Mouse (Mus musculus): ENCODE measurements around the gene Glb1. TPM values are rescaled to one million over a fixed set of nuclear protein-coding genes. Genes with fewer than 3 reads are reported as not detected.

Gene Glb1
- polyA plus RNA-seq, 1 experiment from 2014 or later = 23.4 TPM

DNA sequence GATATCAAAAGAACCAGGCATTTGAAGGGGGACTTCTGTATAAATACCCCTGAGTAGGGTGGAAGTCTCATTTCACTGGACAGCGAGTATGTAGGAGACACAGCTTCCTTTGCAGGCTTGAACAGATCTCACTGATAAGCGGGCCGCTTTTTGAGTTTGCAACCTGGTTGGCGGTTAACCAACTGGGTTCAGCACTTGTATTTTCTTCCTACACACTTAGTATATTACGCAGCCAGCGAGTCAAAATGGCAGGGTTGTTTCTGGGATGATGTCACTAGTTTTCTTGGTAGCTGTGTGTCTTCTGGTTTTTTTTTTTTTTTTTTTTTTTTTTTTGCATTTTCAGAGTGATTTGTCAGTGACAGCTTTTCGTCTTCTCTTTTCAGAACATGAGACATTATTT lies 20.9 kb downstream of the Glb1 start:
- H3K4me2 ChIP-seq (ENCODE audit: low read length) = no peak overlapping the region
- no peaks in the 10 kb centered on the region for H3K27me3 ChIP-seq (replicated peaks; ENCODE audit: control insufficient read depth, insufficient read depth, low read length)
- no peaks in the 10 kb centered on the region for H3K4me1 ChIP-seq (replicated peaks; ENCODE audit: control insufficient read depth, insufficient read depth, low read length)
- no peak for ATAC-seq
- no peak overlapping the region for H3K4me3 ChIP-seq (replicated peaks; ENCODE audit: low read length)
- H3K27ac ChIP-seq (ENCODE audit: low read length) = no peak overlapping the region
- H3K9me3 ChIP-seq (ENCODE audit: control insufficient read depth, low read length) = no peaks in the 10 kb centered on the region
- no peak overlapping the region for H3K9ac ChIP-seq (replicated peaks; ENCODE audit: low read depth, low read length)
- 96% methylated on average over 7 of the region's 7 CpGs for WGBS
- peaks cover 5% of the 10 kb centered on the region; the same call in 1 of the 2 replicates for H3K36me3 ChIP-seq (ENCODE audit: control insufficient read depth, insufficient read depth)

DNA sequence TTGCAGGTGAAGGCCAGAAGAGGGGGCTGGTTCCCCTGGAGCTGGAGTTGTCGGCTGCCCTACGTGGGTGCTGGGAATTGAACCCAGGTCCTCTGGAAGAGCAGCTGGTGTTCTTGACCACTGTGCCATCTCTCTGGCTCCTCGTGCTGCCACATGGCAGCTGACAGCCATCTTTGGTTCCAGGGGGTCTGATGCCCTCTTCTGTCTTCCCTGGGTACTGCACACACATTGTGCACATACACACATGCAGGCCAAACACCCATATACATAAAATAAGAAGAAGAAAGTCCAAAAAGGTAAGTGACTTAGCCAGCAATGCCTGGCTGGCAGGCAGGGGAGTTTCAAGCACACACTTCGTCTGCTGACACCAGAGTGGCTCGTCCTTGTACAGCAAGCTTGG lies 24.7 kb downstream of the Glb1 start:
- Histone ChIP-seq H3K36me3 (ENCODE audit: control insufficient read depth, insufficient read depth) (peaks cover 7% of the 10 kb centered on the region; the same call in 1 of the 2 replicates), H3K27ac (ENCODE audit: low read length) (no peak overlapping the region), H3K9me3 (ENCODE audit: control insufficient read depth, low read length) (no peaks in the 10 kb centered on the region), H3K4me3 (replicated peaks; ENCODE audit: low read length) (no peak overlapping the region), H3K9ac (replicated peaks; ENCODE audit: low read depth, low read length) (no peak overlapping the region), H3K27me3 (replicated peaks; ENCODE audit: control insufficient read depth, insufficient read depth, low read length) (no peaks in the 10 kb centered on the region), H3K4me2 (ENCODE audit: low read length) (no peak overlapping the region), H3K4me1 (replicated peaks; ENCODE audit: control insufficient read depth, insufficient read depth, low read length) (no peaks in the 10 kb centered on the region)
- WGBS = 92% methylated on average over 5 of the region's 5 CpGs
- no peak for ATAC-seq

- Histone ChIP-seq H3K9me3 (ENCODE audit: control insufficient read depth, low read length) (no peaks in the 10 kb centered on the region), H3K9ac (replicated peaks; ENCODE audit: low read depth, low read length) (no peak overlapping the region), H3K4me1 (replicated peaks; ENCODE audit: control insufficient read depth, insufficient read depth, low read length) (no peaks in the 10 kb centered on the region), H3K27me3 (replicated peaks; ENCODE audit: control insufficient read depth, insufficient read depth, low read length) (no peaks in the 10 kb centered on the region), H3K36me3 (ENCODE audit: control insufficient read depth, insufficient read depth) (peaks cover 7% of the 10 kb centered on the region; the same call in 1 of the 2 replicates), H3K27ac (ENCODE audit: low read length) (no peak overlapping the region), H3K4me2 (ENCODE audit: low read length) (no peak overlapping the region), H3K4me3 (replicated peaks; ENCODE audit: low read length) (no peak overlapping the region)
- WGBS = 95% methylated on average over 5 of the region's 5 CpGs
- no peak for ATAC-seq
Measured at GRCm38 (mm10) chr9:114426201-114426600, 25.3 kb downstream of the Glb1 start.

- Histone ChIP-seq H3K4me1 (replicated peaks; ENCODE audit: control insufficient read depth, insufficient read depth, low read length) (no peaks in the 10 kb centered on the region), H3K9me3 (ENCODE audit: control insufficient read depth, low read length) (no peaks in the 10 kb centered on the region)
- no peak for ATAC-seq
Measured at GRCm38 (mm10) chr9:114427425-114427824, 26.5 kb downstream of the Glb1 start.

DNA sequence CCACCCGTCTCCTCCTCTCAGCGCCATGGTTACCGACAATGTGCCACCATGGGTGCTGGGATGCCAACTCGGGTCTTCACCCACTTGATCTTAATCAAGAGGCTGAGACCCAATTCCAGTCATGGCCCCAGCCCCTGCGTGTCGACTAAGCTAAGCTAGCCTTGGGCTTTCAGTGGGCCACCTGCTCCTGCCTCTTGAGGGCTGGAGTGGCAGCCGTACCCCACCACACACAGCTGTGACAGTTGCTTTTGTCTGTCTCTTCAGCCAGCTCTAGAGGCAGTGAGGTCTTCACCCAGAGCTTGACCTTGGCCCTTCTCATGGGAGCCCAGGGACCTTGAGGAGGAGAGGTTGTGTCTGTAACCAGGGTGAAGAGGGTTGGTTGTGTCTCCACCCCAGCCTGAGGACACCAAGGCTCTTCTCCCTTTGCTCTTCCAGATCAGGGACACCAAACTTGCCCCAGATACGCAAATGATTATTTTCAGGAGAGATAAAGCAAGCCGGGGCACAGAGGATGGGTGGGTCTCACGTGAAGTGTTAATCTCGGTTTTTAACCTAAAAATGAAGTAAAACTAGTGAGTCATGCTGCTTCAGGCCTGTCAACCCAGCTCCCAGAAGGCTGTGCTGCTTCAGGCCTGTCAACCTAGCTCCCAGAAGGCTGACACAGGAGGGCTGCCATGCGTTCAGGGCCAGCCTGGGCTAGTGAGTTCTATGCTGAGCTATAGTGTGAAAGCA lies 27.4 kb downstream of the Glb1 start:
- Histone ChIP-seq H3K9me3 (ENCODE audit: control insufficient read depth, low read length) (no peaks in the 10 kb centered on the region), H3K36me3 (ENCODE audit: control insufficient read depth, insufficient read depth) (peaks cover 7% of the 10 kb centered on the region; the same call in 1 of the 2 replicates), H3K27me3 (replicated peaks; ENCODE audit: control insufficient read depth, insufficient read depth, low read length) (no peaks in the 10 kb centered on the region), H3K9ac (replicated peaks; ENCODE audit: low read depth, low read length) (no peak overlapping the region), H3K27ac (ENCODE audit: low read length) (no peak overlapping the region), H3K4me1 (replicated peaks; ENCODE audit: control insufficient read depth, insufficient read depth, low read length) (no peaks in the 10 kb centered on the region), H3K4me3 (replicated peaks; ENCODE audit: low read length) (no peak overlapping the region), H3K4me2 (ENCODE audit: low read length) (no peak overlapping the region)
- ATAC-seq = no peak
- WGBS = 86% methylated on average over 12 of the region's 12 CpGs

More at GRCm38 (mm10) chr9:114427425-114427824, 26.5 kb downstream of the Glb1 start:
- WGBS = 93% methylated on average over 8 of the region's 8 CpGs
- Histone ChIP-seq H3K4me2 (ENCODE audit: low read length) (no peak overlapping the region), H3K4me3 (replicated peaks; ENCODE audit: low read length) (no peak overlapping the region), H3K27me3 (replicated peaks; ENCODE audit: control insufficient read depth, insufficient read depth, low read length) (no peaks in the 10 kb centered on the region), H3K27ac (ENCODE audit: low read length) (no peak overlapping the region), H3K9ac (replicated peaks; ENCODE audit: low read depth, low read length) (no peak overlapping the region), H3K36me3 (ENCODE audit: control insufficient read depth, insufficient read depth) (peaks cover 7% of the 10 kb centered on the region; the same call in 1 of the 2 replicates)

DNA sequence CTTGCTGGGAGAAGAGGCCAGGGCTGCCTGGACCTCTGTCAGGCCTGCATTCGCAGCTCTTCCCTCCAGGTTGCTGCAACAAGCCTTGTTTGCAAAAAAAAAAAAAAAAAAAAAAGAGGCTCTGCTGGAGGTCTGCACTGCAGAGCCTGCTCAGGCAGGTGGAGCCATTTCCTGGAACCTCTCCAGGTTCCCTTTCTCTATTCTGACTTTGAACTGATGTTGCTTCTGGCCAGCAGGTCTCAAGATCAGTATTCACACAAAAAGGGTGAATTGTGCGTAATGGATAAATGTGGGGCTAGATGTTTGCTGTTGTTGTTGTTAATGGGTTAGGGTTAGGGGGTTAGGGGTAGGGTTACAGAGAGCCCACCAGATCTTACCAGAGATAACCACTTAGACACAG lies 34.8 kb downstream of the Glb1 start:
- no peaks in the 10 kb centered on the region for H3K27me3 ChIP-seq (replicated peaks; ENCODE audit: control insufficient read depth, insufficient read depth, low read length)
- no peak overlapping the region for H3K9ac ChIP-seq (replicated peaks; ENCODE audit: low read depth, low read length)
- no peak overlapping the region for H3K4me3 ChIP-seq (replicated peaks; ENCODE audit: low read length)
- H3K4me1 ChIP-seq (replicated peaks; ENCODE audit: control insufficient read depth, insufficient read depth, low read length) = no peaks in the 10 kb centered on the region
- no peak overlapping the region for H3K27ac ChIP-seq (ENCODE audit: low read length)
- ATAC-seq = no peak
- 85% methylated on average over 2 of the region's 2 CpGs for WGBS
- H3K4me2 ChIP-seq (ENCODE audit: low read length) = no peak overlapping the region
- peaks cover 6% of the 10 kb centered on the region; the same call in 1 of the 2 replicates for H3K9me3 ChIP-seq (ENCODE audit: control insufficient read depth, low read length)
- peaks cover 4% of the 10 kb centered on the region; the same call in 1 of the 2 replicates for H3K36me3 ChIP-seq (ENCODE audit: control insufficient read depth, insufficient read depth)

GRCm38 (mm10) chr9:114440548-114440947 lies 39.7 kb downstream of the Glb1 start:
- Histone ChIP-seq H3K4me2 (ENCODE audit: low read length) (no peak overlapping the region), H3K4me1 (replicated peaks; ENCODE audit: control insufficient read depth, insufficient read depth, low read length) (no peaks in the 10 kb centered on the region), H3K4me3 (replicated peaks; ENCODE audit: low read length) (no peak overlapping the region), H3K36me3 (ENCODE audit: control insufficient read depth, insufficient read depth) (peaks cover 2% of the 10 kb centered on the region; the same call in 1 of the 2 replicates), H3K27ac (ENCODE audit: low read length) (no peak overlapping the region), H3K9ac (replicated peaks; ENCODE audit: low read depth, low read length) (no peak overlapping the region), H3K9me3 (ENCODE audit: control insufficient read depth, low read length) (peaks cover 6% of the 10 kb centered on the region; the same call in 1 of the 2 replicates), H3K27me3 (replicated peaks; ENCODE audit: control insufficient read depth, insufficient read depth, low read length) (no peaks in the 10 kb centered on the region)
- ATAC-seq = no peak
- 87% methylated on average over 10 of the region's 10 CpGs for WGBS

- Histone ChIP-seq H3K36me3 (ENCODE audit: control insufficient read depth, insufficient read depth) (no peaks in the 10 kb centered on the region; the same call in 1 of the 2 replicates), H3K4me1 (replicated peaks; ENCODE audit: control insufficient read depth, insufficient read depth, low read length) (no peaks in the 10 kb centered on the region), H3K9ac (replicated peaks; ENCODE audit: low read depth, low read length) (no peak overlapping the region), H3K27me3 (replicated peaks; ENCODE audit: control insufficient read depth, insufficient read depth, low read length) (no peaks in the 10 kb centered on the region), H3K9me3 (ENCODE audit: control insufficient read depth, low read length) (no peaks in the 10 kb centered on the region), H3K4me2 (ENCODE audit: low read length) (no peak overlapping the region), H3K4me3 (replicated peaks; ENCODE audit: low read length) (no peak overlapping the region), H3K27ac (ENCODE audit: low read length) (no peak overlapping the region)
- no peak for ATAC-seq
- WGBS = 97% methylated on average over 9 of the region's 9 CpGs
Measured at GRCm38 (mm10) chr9:114442225-114442624, 41.3 kb downstream of the Glb1 start.

DNA sequence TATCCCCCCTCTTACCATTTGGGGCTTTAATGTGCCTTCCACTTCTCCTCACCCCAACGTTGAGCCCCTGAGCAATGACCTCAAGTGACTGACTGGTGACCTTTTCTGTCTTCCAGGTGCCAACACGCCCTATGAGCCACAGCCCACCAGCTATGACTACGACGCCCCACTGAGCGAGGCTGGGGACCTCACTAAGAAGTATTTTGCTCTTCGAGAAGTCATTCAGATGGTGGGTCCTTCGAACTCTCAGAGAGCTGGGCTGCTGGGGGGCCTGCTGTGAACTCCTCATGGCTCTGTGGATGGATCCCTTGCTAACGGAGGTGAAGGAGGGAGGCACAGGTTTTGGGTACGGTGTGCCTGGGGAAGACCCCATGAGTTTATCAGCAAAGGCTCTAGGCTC lies 42.0 kb downstream of the Glb1 start:
- no peak overlapping the region for H3K4me2 ChIP-seq (ENCODE audit: low read length)
- H3K9me3 ChIP-seq (ENCODE audit: control insufficient read depth, low read length) = no peaks in the 10 kb centered on the region
- H3K27me3 ChIP-seq (replicated peaks; ENCODE audit: control insufficient read depth, insufficient read depth, low read length) = no peaks in the 10 kb centered on the region
- no peak for ATAC-seq
- no peaks in the 10 kb centered on the region; the same call in 1 of the 2 replicates for H3K36me3 ChIP-seq (ENCODE audit: control insufficient read depth, insufficient read depth)
- no peak overlapping the region for H3K4me3 ChIP-seq (replicated peaks; ENCODE audit: low read length)
- H3K4me1 ChIP-seq (replicated peaks; ENCODE audit: control insufficient read depth, insufficient read depth, low read length) = no peaks in the 10 kb centered on the region
- H3K27ac ChIP-seq (ENCODE audit: low read length) = no peak overlapping the region
- no peak overlapping the region for H3K9ac ChIP-seq (replicated peaks; ENCODE audit: low read depth, low read length)
- WGBS = 91% methylated on average over 9 of the region's 9 CpGs
